Mouse (Mus musculus) neural tube, embryonic 15.5 days (tissue): Measurements from ENCODE around the gene Gm21708. TPM values are rescaled to one million over a fixed set of nuclear protein-coding genes. Genes with fewer than 3 reads are reported as not detected.
"Not testable (repeated sequence)": the region's sequence is repeated elsewhere in the genome, so short reads cannot be mapped to it uniquely, and the experiment has no call there.

ENCODE experiments used
- ATAC-seq: fragments of 200-750 bp; cut with Nextera tagmentation; 2 replicates; pipeline ENCODE4 v1.8.0; 2017; ENCODE audit warnings: mild to moderate bottlenecking, moderate TSS enrichment, moderate library complexity; ENCODE audit not compliant: low FRiP score
- H3K27ac ChIP-seq: fragments of 300-500 bp; sonication (generic); replicated peaks from 2 replicates; pipeline ENCODE4 v1.5.1; 2015; ENCODE audit warnings: mild to moderate bottlenecking, inconsistent platforms
- H3K27me3 ChIP-seq: fragments of 300-500 bp; sonication (generic); replicated peaks from 2 replicates; pipeline ENCODE4 v1.6.1; 2015; ENCODE audit warnings: inconsistent platforms
- H3K36me3 ChIP-seq: fragments of 300-500 bp; sonication (generic); 2 replicates; pipeline ENCODE4 v1.6.1; 2015; ENCODE audit warnings: inconsistent platforms
- H3K4me1 ChIP-seq: fragments of 300-500 bp; sonication (generic); 2 replicates; pipeline ENCODE4 v1.6.1; 2015; ENCODE audit warnings: inconsistent platforms
- H3K4me2 ChIP-seq: fragments of 300-500 bp; sonication (generic); 2 replicates; pipeline ENCODE4 v1.6.1; 2015; ENCODE audit warnings: inconsistent platforms, mild to moderate bottlenecking, moderate library complexity
- H3K4me3 ChIP-seq: fragments of 300-500 bp; sonication (generic); replicated peaks from 2 replicates; pipeline ENCODE4 v1.5.1; 2015; ENCODE audit warnings: mild to moderate bottlenecking, inconsistent platforms
- H3K9ac ChIP-seq: fragments of 300-500 bp; sonication (generic); replicated peaks from 2 replicates; pipeline ENCODE4 v1.6.1; 2015; ENCODE audit warnings: mild to moderate bottlenecking, inconsistent platforms
- H3K9me3 ChIP-seq: fragments of 300-500 bp; sonication (generic); replicated peaks from 2 replicates; pipeline ENCODE4 v1.6.1; 2016; ENCODE audit warnings: inconsistent platforms
- WGBS: fragments of 180-500 bp; shearing (Covaris S2); methylation state at CpG from one replicate; pipeline ENCODE4 v1.1.7; 2015; ENCODE audit warnings: mixed read lengths; 5-methylcytosine and 5-hydroxymethylcytosine counted together
- polyA plus RNA-seq: library from polyadenylated mRNA; unstranded; fragments of >200 nt; fragmentation: Nextera tagmentation; extraction: Ambion mirVana; gene quantifications from 2 replicates; pipeline ENCODE4 v1.2.1, GENCODE M21; 2015

Gene Gm21708
- polyA plus RNA-seq = not detected in 2 replicates

DNA sequence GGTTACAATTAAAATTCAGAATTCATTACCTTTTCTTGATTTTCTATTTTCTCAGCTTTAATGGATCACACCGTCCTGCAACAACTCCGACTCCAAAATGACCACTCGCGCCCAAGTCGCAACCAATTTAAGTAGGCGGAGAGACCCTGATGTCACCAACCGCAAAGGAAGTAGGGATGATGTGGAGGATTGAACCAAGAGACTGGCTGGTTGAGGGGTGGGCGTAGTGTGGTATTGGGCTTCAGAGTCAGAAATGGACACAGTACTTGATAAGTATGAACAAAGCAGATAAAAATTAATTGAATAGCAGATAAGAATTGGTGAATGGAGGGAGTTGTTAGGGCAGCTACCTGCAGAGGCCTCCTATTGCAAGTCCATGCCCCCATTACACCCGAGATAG, at the start of gene Gm21708, which contains the start of gene Gm21704:
Gene Gm21708, minus strand, starts transcription at position 101 of the 400 bp plus-strand sequence.
Gene Gm21704, minus strand, starts transcription at position 101 of the 400 bp plus-strand sequence.
- H3K36me3 ChIP-seq, H3K27ac ChIP-seq, H3K9me3 ChIP-seq, H3K4me2 ChIP-seq, H3K9ac ChIP-seq, ATAC-seq, H3K27me3 ChIP-seq, H3K4me1 ChIP-seq, H3K4me3 ChIP-seq: not testable (repeated sequence)
- WGBS = no CpG with 5 or more reads among the region's 9 CpGs

Other genes starting within 250 kb of the Gm21708 start
- gene Gm21677, start 103.7 kb downstream of the Gm21708 start, polyA plus RNA-seq = not detected in 2 replicates
- gene Gm21693, start 64.8 kb downstream of the Gm21708 start, polyA plus RNA-seq = not detected in 2 replicates
- gene Gm21704, start within 50 bp of the Gm21708 start, polyA plus RNA-seq = not detected in 2 replicates